Mouse (Mus musculus) c-Kit-positive CD71-positive TER-119-positive erythroid progenitor cells, embryonic 14.5 days (primary cell): ENCODE measurements around the gene Gm20388.

Source experiments
- DNase-seq: peaks from one replicate; pipeline ENCODE4 v3.0.0-alpha.2; 2013; ENCODE audit warnings: low spot score

Gene Gm20388

GRCm38 (mm10) chr8:120416173-120416521, 505.5 kb downstream of the Gm20388 start:
- DNase-seq: no peak

GRCm38 (mm10) chr8:120416522-120417394, 506.1 kb downstream of the Gm20388 start:
- no peak for DNase-seq

GRCm38 (mm10) chr8:120418188-120418587, 507.5 kb downstream of the Gm20388 start:
- DNase-seq: no peak

GRCm38 (mm10) chr8:120419675-120420074, 509.0 kb downstream of the Gm20388 start:
- no peak for DNase-seq

GRCm38 (mm10) chr8:120420226-120420625, 509.6 kb downstream of the Gm20388 start:
- no peak for DNase-seq

GRCm38 (mm10) chr8:120421638-120422037, 511.0 kb downstream of the Gm20388 start:
- DNase-seq: no peak

GRCm38 (mm10) chr8:120422236-120422635, 511.6 kb downstream of the Gm20388 start:
- no peak for DNase-seq

- no peak for DNase-seq
Measured at GRCm38 (mm10) chr8:120423576-120423975, 512.9 kb downstream of the Gm20388 start.

GRCm38 (mm10) chr8:120424829-120425198, 514.2 kb downstream of the Gm20388 start:
- DNase-seq: no peak

- DNase-seq: no peak
Measured at GRCm38 (mm10) chr8:120425199-120425941, 514.7 kb downstream of the Gm20388 start.

GRCm38 (mm10) chr8:120426105-120426504, 515.5 kb downstream of the Gm20388 start:
- DNase-seq: no peak

- no peak for DNase-seq
Measured at GRCm38 (mm10) chr8:120426622-120427385, 516.2 kb downstream of the Gm20388 start.

GRCm38 (mm10) chr8:120428492-120428891, 517.9 kb downstream of the Gm20388 start:
- DNase-seq: no peak

- DNase-seq: no peak
Measured at GRCm38 (mm10) chr8:120429116-120429515, 518.5 kb downstream of the Gm20388 start.

- DNase-seq: no peak
Measured at GRCm38 (mm10) chr8:120431042-120431441, 520.4 kb downstream of the Gm20388 start.

- no peak for DNase-seq
Measured at GRCm38 (mm10) chr8:120432438-120432837, 521.8 kb downstream of the Gm20388 start.

- DNase-seq: no peak
Measured at GRCm38 (mm10) chr8:120433143-120433542, 522.5 kb downstream of the Gm20388 start.

GRCm38 (mm10) chr8:120433734-120434133, 523.1 kb downstream of the Gm20388 start:
- DNase-seq: peak; percentile 48

- no peak for DNase-seq
Measured at GRCm38 (mm10) chr8:120435781-120436180, 525.1 kb downstream of the Gm20388 start.

GRCm38 (mm10) chr8:120436491-120437030, 525.9 kb downstream of the Gm20388 start:
- no peak for DNase-seq

GRCm38 (mm10) chr8:120437207-120437606, 526.6 kb downstream of the Gm20388 start:
- no peak for DNase-seq
